In the genomic region with DNA sequence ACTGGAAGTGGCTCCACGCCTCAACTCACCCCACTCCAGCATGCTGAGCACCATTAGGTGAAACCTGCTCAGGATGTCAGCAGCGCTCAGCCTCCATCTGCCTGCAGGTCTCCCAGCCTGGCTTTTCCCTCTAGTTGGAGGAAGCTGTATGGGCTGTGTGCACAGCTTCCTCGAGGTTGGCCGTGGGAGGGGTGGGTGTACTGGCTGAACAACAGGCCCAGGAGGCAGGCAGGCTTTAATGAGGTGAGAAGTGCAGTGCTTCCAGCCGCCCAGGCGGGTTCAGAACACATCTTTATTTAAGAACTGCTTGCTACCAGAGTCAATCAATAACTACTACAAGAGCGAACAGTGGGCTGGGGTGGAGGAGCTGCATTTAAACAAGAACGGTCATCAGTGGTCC, we compare ENCODE assay signal across 10 mouse cellular contexts. TPM values are rescaled to one million over a fixed set of nuclear protein-coding genes. Genes with fewer than 3 reads are reported as not detected.
DNase-seq lines count a peak whose midpoint lies in the region; ATAC-seq and TF ChIP-seq lines count a peak whose summit lies in the region.
"Had no signal": no experiment of that assay in that cellular context is flagged by ENCODE, and none has a peak within 500 bp of the region (broad histone marks: within the 10 kb centered on the region; RNA-seq: fewer than 3 reads in every experiment).

No protein-coding gene starts in this region.

- DNase-seq in kidney, postnatal 4 days = peak; percentile 42 to 69
- no peak for DNase-seq in kidney, adult 9 months
- DNase-seq in cerebellum, adult 9-11 months = peak; percentile 52
- no peak for DNase-seq in midbrain, postnatal 0 days (ENCODE audit: low spot score)
- DNase-seq in liver, embryonic 11.5 days (ENCODE audit: low spot score) = no peak
- DNase-seq: right cerebral cortex, postnatal 25 days had no signal

- no peak overlapping the region for H3K9ac ChIP-seq in hindbrain, embryonic 12.5 days
- H3K9ac ChIP-seq in midbrain, postnatal 0 days (replicated peaks; ENCODE audit: low read length, poor library complexity, severe bottlenecking) = no peak overlapping the region
- H3K9ac ChIP-seq in liver, embryonic 11.5 days (ENCODE audit: low read depth, low read length) = no peak overlapping the region
- H3K9ac ChIP-seq: heart, embryonic 15.5 days; liver, embryonic 15.5 days had no signal

- H3K4me3 ChIP-seq in hindbrain, embryonic 12.5 days = no peak overlapping the region
- H3K4me3 ChIP-seq in midbrain, postnatal 0 days (ENCODE audit: low read depth, low read length) = no peak overlapping the region
- H3K4me3 ChIP-seq in liver, embryonic 11.5 days (ENCODE audit: low read depth, low read length) = no peak overlapping the region
- H3K4me3 ChIP-seq: heart, embryonic 15.5 days; liver, embryonic 15.5 days had no signal

- TF ChIP-seq CTCF in midbrain, postnatal 0 days (IDR thresholded peaks at IDR 0.05) = no peak

- H3K27me3 ChIP-seq in hindbrain, embryonic 12.5 days = no peaks in the 10 kb centered on the region
- no peaks in the 10 kb centered on the region for H3K27me3 ChIP-seq in midbrain, postnatal 0 days (ENCODE audit: insufficient read depth, low read length)
- no peaks in the 10 kb centered on the region for H3K27me3 ChIP-seq in liver, embryonic 11.5 days (replicated peaks; ENCODE audit: control insufficient read depth, insufficient read depth, low read length)

- H3K4me2 ChIP-seq in hindbrain, embryonic 12.5 days (replicated peaks) = no peak overlapping the region
- no peak overlapping the region for H3K4me2 ChIP-seq in midbrain, postnatal 0 days (ENCODE audit: low read depth, low read length, poor library complexity, severe bottlenecking)
- no peak overlapping the region for H3K4me2 ChIP-seq in liver, embryonic 11.5 days
- H3K4me2 ChIP-seq: heart, embryonic 15.5 days; liver, embryonic 15.5 days had no signal

- WGBS in hindbrain, embryonic 12.5 days = 51% methylated on average over 8 of the region's 8 CpGs
- 49% methylated on average over 8 of the region's 8 CpGs for WGBS in midbrain, postnatal 0 days
- WGBS in liver, embryonic 11.5 days = 44% methylated on average over 8 of the region's 8 CpGs

- no peaks in the 10 kb centered on the region for H3K9me3 ChIP-seq in hindbrain, embryonic 12.5 days (replicated peaks)
- H3K9me3 ChIP-seq in midbrain, postnatal 0 days (ENCODE audit: low read length) = no peaks in the 10 kb centered on the region
- H3K9me3 ChIP-seq in liver, embryonic 11.5 days (ENCODE audit: control insufficient read depth, low read length) = no peaks in the 10 kb centered on the region
- H3K9me3 ChIP-seq: heart, embryonic 15.5 days; liver, embryonic 15.5 days had no signal

- peaks cover 18% of the 10 kb centered on the region for H3K4me1 ChIP-seq in hindbrain, embryonic 12.5 days
- no peaks in the 10 kb centered on the region for H3K4me1 ChIP-seq in midbrain, postnatal 0 days (ENCODE audit: insufficient read depth, low read length)
- no peaks in the 10 kb centered on the region for H3K4me1 ChIP-seq in liver, embryonic 11.5 days (replicated peaks; ENCODE audit: control insufficient read depth, insufficient read depth, low read length)
- H3K4me1 ChIP-seq: heart, embryonic 15.5 days; liver, embryonic 15.5 days had no signal

- ATAC-seq in hindbrain, embryonic 12.5 days (ENCODE audit: low FRiP score) = peak; percentile 46
- ATAC-seq in midbrain, postnatal 0 days (ENCODE audit: low FRiP score) = 0 out of 2 replicates have a peak, but pooled peaks have one; percentile 17
- ATAC-seq in monocyte, adult 5-6 weeks (replicated peaks; ENCODE audit: insufficient number of reproducible peaks, low FRiP score, low TSS enrichment, poor library complexity, severe bottlenecking) = no peak
- no peak for ATAC-seq in liver, embryonic 11.5 days (replicated peaks; ENCODE audit: low FRiP score)

- H3K27ac ChIP-seq in hindbrain, embryonic 12.5 days = peak overlapping the region; percentile 9; the same call in 1 of the 2 replicates
- H3K27ac ChIP-seq in midbrain, postnatal 0 days (ENCODE audit: low read depth, low read length) = no peak overlapping the region
- H3K27ac ChIP-seq in liver, embryonic 11.5 days (ENCODE audit: low read depth, low read length) = no peak overlapping the region
- H3K27ac ChIP-seq: heart, embryonic 15.5 days; liver, embryonic 15.5 days had no signal

- peaks cover 33% of the 10 kb centered on the region for H3K36me3 ChIP-seq in hindbrain, embryonic 12.5 days
- H3K36me3 ChIP-seq in midbrain, postnatal 0 days (ENCODE audit: insufficient read depth, low read length) = peaks cover 31% of the 10 kb centered on the region
- peaks cover 10% of the 10 kb centered on the region for H3K36me3 ChIP-seq in liver, embryonic 11.5 days (ENCODE audit: control insufficient read depth, insufficient read depth, low read length)

RNA-seq across cellular contexts. Expression of gene Tmem81, which starts 5.5 kb away (rescaled TPM):
- 1.5 and 1.8 TPM in 2 replicates for polyA plus RNA-seq in hindbrain, embryonic 12.5 days (2016; fragmentation: Nextera tagmentation; extraction: Ambion mirVana)
- total RNA-seq in midbrain, postnatal 0 days (2014; rRNA removed) = 0.38 and 1.4 TPM in 2 replicates
- polyA plus RNA-seq in midbrain, postnatal 0 days (2015; fragmentation: Nextera tagmentation; extraction: Ambion mirVana) = 0.81 and 0.96 TPM in 2 replicates
- total RNA-seq in monocyte, adult 5-6 weeks (2017) = 7.1 to 12.8 TPM (median 10.7 TPM) in 3 replicates
- 2.5 and 3.1 TPM in 2 replicates for polyA plus RNA-seq in liver, embryonic 11.5 days (2014; fragmentation: Nextera tagmentation; extraction: Ambion mirVana)

RNA-seq across cellular contexts. Expression of gene Cntn2, which starts 31.5 kb away (rescaled TPM):
- polyA plus RNA-seq in hindbrain, embryonic 12.5 days (2016; fragmentation: Nextera tagmentation; extraction: Ambion mirVana) = 83.8 and 88.4 TPM in 2 replicates
- 55.4 and 69.2 TPM in 2 replicates for total RNA-seq in midbrain, postnatal 0 days (2014; rRNA removed)
- 14.7 and 15.6 TPM in 2 replicates for polyA plus RNA-seq in midbrain, postnatal 0 days (2015; fragmentation: Nextera tagmentation; extraction: Ambion mirVana)
- not detected in 3 replicates for total RNA-seq in monocyte, adult 5-6 weeks (2017)
- 0.35 and 0.60 TPM in 2 replicates for polyA plus RNA-seq in liver, embryonic 11.5 days (2014; fragmentation: Nextera tagmentation; extraction: Ambion mirVana)

RNA-seq across cellular contexts. Expression of gene Rbbp5, which starts 34.4 kb away (rescaled TPM):
- polyA plus RNA-seq in hindbrain, embryonic 12.5 days (2016; fragmentation: Nextera tagmentation; extraction: Ambion mirVana) = 53.7 and 53.8 TPM in 2 replicates
- total RNA-seq in midbrain, postnatal 0 days (2014; rRNA removed) = 22.6 and 31.4 TPM in 2 replicates
- polyA plus RNA-seq in midbrain, postnatal 0 days (2015; fragmentation: Nextera tagmentation; extraction: Ambion mirVana) = 25.5 and 25.8 TPM in 2 replicates
- total RNA-seq in monocyte, adult 5-6 weeks (2017) = 43.2 to 84.5 TPM (median 75.7 TPM) in 3 replicates
- 46.6 and 53.8 TPM in 2 replicates for polyA plus RNA-seq in liver, embryonic 11.5 days (2014; fragmentation: Nextera tagmentation; extraction: Ambion mirVana)

Comparison
In these comparisons a context has a peak if more than half of its experiments do, and no peak if none do; other contexts are left out.
1. DNase-seq: peak in kidney, postnatal 4 days (2 of 2) and cerebellum, adult 9-11 months (single experiment); none in kidney, adult 9 months (single experiment), midbrain, postnatal 0 days (single experiment) and liver, embryonic 11.5 days (single experiment).
2. ATAC-seq: peak in hindbrain, embryonic 12.5 days (single experiment) and midbrain, postnatal 0 days (single experiment); none in monocyte, adult 5-6 weeks (single experiment) and liver, embryonic 11.5 days (single experiment).